Mouse (Mus musculus) adrenal gland, postnatal 14 days (tissue): ENCODE measurements around the gene Samd14. TPM values are rescaled to one million over a fixed set of nuclear protein-coding genes. Genes with fewer than 3 reads are reported as not detected.

Source experiments
- DNase-seq: peaks from one replicate; pipeline ENCODE4 v3.0.0; 2021; ENCODE audit warnings: mixed read lengths
- total RNA-seq: library from RNA; stranded (reverse); gene quantifications from 2 replicates; pipeline ENCODE4 v1.2.3, GENCODE M21; 2021

The Samd14 gene
- total RNA-seq, 1 experiment from 2014 or later: 5.4 TPM

DNA sequence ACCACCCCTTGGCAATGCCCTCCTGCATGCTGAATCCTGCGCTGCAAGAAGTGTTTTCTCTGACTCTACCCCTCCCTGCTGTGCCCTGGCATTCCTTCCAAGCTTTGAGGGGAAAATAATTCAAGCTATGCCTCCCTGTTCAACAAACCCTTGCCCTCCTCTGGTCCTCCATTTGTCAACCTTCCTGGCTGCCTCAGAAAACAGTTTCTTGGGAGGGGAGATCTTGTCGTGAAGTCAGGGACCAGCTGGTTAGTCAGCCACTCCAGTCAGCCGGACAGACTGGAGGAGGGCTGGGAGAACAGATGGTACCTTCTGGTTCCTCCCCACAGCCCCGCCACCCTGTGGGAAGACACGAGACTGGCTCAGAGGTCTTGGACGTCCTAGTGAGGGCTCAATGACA lies 27.6 kb downstream of the Samd14 start:
- DNase-seq: no peak

DNA sequence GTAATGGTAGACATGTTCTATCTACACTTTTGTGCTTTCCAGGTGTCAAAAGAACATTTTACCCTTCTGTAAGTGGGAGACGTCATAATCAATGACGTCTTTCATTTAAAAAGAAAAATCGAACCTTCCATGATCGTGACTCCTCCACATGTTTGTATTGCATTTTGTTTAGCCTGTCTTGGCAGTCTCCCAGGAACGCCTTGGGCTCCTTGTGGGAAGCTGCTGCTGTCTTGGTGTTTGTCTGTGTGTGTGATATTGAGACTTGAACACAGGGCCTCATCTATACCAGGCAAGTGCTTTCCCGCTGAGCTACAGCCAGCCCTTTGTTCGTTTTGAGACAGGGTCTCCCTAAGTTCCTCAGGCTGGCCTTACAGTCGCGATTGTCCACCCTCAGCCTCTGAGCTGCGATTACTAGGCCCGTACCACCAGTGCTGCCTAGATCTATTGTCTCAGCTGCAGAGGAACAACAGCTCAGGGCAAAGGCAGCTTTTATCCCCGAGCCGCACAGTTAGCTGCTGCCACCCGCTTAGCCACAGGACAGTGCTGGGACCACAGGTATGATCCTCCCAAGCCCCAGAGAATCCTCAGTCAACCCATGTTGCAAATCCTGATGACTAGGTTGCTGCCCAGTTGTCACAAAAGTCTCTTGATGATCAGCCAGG lies 28.6 kb downstream of the Samd14 start:
- no peak for DNase-seq

DNA sequence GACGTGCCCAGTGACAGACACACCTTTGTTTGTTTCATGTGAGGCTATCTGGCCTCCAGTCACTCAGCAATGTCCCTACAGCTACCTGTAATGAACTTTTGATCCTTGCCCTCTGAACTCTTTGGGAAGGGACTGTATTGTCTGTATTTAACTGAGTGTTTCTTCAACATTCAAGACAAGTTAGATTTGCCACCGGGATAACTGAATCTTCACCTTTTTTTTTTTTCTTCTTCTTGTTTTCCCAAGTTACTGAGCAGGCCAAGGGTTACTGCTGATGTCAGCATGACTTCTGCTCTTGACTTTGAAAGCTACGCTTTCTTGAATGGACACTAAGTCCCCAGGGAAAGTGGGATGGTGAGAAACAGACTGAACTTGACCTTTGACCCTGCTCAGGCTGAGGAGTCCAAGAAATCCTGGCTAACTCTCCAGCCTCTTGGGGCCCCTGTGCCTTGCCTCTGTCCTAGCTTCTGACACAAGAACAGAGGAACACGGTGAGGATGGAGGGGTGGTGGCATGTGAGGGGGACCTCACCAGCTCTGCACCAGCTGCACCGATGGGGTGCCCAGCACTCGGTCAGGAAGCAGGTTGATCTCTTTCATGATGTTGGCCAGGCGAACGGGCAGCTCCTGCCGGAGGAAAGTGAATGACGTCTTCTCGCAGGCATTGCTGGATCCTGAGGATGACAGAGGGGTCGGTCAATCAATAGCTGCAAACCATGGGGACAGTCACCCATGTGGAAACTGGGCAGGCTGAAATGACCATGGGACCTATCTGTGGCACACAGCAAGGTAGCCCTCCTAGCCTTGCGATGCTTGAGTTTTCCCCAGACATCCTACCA lies 29.4 kb downstream of the Samd14 start:
- peak; percentile 49 for DNase-seq

DNA sequence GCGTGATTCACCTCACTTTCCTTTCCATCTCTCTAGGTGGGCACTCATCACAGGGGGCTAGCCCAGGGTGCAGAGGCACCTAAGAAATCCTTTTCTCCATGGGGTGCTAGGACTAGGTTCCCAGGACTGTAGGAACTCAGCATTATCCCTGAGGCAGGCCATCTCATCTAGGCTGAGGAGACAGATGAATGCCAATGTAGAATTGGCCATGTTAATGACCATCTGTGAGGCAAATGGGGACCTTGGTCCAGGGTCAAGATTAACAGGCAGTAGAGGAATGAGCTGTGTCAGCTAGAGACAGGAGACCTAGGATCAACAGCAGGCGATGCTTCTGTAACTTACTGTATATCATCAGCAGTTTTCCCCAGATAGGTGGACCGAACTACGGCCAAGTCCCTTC lies 30.1 kb downstream of the Samd14 start:
- DNase-seq: no peak

DNA sequence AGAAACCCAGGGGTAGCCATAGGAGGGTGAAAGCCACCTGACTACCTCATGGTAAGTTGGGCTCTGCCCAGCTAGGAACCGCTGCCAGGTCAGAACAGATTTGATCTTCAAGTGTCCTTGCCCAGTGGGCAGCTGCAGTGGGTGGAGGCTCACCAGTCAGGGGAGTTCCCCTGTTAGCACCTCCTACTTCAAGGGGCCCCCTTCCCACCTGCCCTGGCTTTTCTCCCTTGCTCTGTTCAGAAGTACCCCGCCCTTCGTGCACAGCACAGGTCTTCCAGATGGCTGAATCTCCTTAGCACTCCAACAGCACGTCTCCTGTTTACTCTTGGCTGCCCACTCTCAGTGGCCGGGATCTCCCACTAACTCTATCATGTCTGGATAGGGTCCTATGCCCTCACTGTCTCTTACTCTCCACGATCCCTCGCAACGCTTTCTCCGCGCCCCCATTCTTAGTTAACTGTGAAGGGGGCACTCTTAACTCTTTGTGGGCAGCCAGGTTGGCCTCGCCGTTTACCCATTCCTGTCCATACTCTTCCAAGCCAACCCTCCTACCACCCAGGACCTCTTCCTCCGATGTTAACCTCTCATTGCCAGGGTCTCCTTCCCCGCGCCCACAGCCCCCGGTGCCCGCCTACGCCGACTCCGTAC lies 30.9 kb downstream of the Samd14 start:
- DNase-seq: peak; percentile 78

DNA sequence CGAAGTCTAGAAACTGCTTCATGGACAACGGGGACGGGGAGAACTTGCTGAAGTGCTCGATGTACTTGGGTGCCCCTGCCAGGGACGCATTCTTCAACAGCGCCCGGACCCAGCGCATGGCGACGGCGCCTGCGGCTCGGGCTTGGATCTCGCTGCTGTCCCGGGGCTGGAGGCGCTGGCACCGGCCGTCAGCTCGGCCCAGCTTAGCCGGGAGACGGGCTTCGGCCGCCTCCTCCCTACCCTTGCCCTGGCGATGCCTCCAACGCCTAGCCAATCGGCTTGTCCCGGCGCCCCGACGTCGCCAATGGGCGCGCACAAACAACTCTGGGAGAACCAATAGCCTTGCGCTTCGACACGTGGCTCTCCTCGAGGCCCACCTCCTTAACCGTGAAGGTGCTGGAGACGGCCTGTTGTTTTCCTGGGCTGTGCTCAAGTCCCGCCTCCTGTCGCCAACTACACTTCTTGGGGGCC lies 31.5 kb downstream of the Samd14 start, which contains the start of gene Pdk2:
TSS of gene Pdk2 (minus strand) at position 216 of the 471 bp plus-strand sequence.
- DNase-seq: peak; percentile 97

DNA sequence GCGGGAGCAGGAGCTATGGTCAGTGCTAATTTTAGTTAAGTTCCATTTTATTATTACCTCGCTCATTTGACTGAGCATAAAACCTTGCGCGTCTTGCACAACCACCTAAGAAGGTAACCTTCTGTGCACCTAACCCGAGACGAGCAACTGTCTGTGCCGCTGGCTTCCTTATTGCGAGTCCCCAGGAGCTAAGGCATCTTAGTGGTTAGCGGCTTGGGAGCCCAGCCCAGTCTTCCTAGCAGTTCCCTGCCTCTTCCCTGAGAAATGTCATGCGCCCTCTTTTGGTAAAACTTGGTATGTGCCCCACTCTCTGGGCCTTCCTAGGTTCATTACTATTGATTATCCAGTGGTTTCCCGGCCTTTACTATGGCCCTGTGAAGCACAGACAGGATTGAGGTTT lies 32.4 kb downstream of the Samd14 start:
- peak; percentile 85 for DNase-seq

DNA sequence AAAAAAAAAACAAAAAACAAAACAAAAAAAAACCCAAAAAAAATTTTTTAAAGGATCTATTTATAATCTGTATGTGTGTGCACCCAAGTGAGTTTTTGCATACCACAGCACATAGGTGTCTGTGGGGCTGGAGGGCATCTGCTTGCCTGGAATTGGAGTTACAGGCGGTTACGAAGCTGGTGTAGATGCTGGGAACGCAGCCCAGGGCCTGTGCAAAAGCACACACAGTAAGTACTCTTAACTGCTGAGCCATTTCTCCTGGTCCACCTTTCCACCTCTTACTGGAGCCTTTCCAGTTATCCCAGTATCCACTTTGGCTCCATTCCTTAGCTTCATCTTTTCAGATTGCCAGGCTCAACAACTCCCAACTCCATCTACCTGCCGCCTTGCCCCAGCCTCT lies 33.4 kb downstream of the Samd14 start:
- DNase-seq: no peak

DNA sequence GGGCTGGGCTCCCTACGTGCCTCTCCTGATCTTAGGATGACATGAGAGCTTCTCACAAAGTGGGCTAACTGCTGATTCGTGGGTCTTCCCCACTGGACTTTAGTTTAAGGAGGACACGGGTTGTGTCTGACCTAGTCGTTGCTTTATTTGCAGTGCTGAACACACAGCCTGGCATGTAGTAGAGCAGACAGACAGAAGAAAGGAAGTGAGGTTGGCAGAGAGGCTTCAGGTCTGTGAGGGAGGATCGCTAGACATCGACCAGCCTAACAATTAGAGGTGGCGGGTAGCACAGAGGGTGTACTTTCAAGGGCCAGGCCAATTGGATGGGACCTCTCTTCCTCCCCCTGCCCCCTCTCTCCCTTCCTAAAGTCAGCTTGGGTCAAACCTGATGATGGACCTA lies 33.9 kb downstream of the Samd14 start:
- DNase-seq: no peak

DNA sequence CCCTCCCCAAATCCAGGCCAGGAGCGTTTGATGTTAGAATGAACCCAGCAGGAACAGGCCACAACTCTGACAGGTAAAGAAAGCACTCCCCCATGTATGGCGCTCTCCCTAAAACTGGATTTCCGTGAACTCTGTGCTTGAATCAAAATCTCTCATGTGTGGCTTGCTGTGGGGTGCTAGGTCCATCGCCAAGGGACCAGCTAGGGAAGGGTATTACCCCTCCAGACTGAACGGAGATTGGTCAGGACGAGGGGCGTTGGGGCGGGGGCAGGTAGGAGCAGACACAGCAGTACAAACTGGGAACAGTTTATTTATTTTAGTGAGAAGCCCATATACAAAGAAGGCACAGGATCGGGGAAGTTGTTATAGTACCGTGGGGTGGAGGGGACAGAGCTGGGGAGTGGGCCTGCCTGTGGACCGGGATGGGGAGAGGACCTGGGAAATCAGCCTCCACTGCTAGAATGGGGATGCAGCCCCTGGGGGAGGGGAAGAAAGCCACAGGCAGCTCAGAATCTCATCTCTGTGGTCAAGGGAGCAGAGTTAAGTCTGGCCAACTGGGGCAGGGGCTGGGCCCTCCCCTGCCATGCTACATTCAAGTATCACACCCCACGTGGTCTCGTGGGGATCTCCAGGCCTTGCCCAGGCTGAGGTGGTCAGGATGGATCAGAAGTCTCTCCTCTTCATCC lies 34.6 kb downstream of the Samd14 start:
- no peak for DNase-seq

DNA sequence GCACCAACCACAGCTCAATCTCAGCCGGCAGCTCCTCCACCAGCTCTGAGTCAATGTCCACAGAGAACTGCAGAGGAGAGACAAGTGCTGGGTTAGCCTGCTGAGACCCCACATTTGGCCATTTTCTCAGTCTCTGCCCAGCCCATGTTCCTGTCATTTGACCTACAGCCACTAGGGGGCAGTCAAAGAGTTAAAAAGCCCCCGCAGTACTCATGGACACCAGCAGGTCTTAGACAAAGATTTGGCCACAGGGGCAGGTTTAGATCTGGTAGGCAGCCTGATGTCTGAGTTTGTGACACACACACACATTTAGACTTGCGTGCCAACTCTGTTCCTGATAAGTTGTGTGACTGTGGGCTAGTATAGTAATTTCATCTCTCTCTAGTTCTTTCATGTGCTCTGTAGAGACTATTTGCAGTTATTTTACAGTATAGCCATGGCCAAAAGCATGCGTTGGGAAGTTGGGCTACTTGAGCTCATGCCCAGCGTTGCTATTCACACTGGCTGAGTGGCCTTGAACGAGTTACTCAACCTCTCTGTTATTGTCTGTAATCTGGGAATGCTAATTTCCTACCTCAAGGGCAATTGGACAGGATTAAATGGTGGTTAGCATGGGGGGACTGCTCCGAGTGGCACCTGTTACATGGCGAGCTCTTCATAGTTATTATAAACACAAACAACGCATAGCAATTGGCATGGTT lies 37.5 kb downstream of the Samd14 start:
- peak; percentile 80 for DNase-seq

DNA sequence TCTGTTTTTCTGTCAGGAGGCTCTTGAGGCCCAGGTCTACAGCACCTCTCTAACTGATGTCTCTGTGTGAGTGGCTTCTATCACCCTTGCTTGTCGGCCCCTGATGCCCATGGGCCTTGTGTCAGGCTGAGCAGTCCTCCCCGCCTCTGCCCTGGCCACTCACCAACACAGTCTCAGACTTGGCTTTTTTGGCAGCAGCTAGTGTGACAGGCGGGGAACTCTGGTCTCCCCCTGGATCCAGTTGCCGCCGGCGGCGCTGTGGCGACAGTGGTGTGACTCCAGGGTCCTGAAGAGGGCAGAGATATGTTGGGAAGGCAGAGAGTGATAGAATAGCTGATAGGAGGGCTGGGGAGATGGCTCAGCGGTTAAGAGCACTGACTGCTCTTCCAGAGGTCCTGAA lies 43.4 kb downstream of the Samd14 start:
- no peak for DNase-seq

DNA sequence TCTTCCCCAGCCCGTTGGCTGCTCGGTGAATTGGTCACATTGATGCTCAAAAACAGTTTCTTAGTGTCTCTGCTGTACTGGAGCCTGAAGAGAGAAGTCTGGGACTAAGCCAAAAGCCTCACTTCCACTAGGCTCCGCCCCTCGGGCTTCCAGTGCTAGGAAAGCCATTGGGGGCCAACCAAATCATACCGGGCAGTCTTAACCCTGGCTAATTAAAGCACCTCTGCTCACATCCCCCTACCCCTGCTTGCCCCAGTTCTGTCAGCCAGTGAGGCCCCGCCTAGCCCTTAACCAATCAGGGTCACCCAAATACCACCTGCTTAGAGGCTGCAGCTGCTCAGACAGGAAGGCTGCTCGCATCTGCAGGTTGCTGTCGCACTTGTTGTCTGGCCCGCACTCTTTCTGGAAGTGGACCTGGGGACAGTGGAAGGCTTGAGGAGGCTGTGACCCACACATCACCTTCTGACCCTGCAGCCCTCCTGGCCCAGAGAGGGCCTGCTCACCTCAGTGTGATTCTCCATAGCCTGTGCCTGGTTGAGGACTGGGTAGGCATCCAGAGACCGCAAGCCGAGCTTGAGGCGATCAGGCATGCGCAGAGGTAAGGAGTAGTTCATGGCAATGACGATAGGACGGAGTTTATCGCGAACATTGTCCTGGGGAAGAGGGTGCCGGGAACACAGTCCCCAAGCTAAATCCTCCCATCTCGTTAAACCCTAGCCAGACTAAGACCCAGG lies 47.3 kb downstream of the Samd14 start:
- no peak for DNase-seq

DNA sequence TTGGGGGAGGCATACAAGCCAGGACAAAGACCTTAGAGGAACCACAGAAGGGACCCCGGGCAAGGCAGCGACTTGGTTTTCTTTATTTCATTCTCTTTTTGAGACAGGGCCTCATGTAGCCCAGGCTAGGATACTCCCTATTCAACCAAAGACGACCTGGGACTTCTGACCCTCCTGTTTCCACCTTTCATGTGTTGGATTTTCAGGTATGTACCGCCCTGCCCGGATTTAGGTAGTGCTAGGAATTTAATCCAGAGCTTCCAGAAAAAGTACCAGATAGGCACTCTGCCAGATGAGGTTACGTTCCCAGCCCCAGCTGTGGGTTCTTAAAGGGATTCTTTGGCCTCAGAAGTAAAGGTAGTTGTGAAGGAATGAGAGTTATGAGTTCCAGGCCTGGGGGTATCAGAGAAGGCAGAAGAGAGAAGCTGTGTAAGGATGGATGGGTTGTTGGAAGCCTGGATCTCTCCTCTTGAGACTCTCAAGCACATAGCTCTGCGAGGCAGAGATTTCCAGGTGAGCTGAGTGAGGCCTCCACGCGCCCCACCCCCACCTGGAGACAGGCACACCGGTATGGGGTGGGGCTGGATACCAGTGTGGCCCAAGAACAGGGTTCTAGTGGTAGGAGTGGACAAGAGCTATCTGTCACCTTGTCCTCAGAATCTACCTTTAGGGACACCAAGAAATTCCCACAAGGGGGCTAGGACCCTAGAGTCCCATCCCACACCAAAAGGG lies 59.7 kb downstream of the Samd14 start:
- DNase-seq: no peak

DNA sequence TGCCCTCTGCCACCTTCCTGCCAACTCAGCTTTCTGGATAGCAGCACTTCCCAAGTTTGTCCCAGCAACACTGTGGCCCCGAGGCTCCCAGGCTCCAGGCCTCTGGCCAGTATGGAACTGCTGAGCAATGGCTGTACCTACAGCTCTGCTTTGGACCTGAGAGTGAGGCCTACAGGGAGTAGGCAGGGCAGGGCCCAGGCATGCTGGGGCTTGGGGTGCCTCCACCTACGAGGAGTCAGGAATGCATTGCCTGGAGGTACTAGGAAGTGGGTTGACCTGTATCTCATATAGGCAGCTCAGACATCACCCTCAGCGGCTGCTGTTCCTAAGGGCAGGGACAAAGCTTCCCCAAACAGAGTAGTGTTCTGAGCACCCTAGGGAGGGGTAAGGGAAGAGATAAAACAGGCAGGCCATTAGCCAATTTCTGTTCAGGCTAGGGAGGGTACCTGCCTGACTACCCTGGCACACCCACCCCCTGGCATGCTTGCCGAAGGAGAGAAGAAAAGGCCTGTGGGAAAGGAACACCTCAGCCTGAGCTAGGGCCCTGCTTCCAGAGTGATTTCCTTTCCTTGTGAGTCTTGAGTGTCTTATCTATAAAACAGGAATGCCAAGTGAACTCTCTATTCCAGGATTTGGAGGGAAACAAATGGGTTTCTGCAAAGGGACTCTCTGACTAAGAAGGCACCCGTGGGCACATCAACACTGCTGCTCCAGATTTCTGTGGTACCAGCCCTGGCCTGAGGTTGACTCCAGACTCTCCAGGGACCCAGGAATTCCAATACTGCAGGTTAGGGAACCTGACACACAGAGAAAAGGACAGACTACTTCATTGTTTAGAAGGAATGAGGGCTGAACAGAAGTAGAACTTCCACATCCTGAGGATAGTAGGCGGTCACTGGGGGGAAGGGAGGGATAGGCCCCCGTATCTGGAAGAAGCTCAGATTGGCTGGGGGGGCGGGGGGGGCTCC lies 60.7 kb downstream of the Samd14 start:
- DNase-seq: no peak

DNA sequence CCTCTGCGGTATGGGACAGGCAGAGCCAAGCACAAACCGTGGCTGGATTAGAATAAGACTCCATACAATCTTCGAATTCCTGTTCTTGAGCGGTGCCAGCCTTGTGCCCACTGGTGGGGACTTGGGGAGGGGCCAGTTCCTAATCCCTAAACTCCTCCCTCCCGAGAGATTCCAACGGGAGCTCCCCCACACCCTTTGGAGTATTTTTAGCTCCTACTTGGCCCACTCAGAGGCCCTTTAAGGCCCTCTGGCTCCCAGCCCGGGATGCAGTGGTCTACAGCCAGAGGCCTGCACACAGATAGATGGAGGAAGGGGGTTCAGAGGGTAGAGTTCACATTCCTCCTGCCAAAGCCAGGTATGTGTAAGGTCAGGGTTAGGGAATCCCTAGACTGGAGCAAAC lies 61.6 kb downstream of the Samd14 start:
- DNase-seq: peak; percentile 29

DNA sequence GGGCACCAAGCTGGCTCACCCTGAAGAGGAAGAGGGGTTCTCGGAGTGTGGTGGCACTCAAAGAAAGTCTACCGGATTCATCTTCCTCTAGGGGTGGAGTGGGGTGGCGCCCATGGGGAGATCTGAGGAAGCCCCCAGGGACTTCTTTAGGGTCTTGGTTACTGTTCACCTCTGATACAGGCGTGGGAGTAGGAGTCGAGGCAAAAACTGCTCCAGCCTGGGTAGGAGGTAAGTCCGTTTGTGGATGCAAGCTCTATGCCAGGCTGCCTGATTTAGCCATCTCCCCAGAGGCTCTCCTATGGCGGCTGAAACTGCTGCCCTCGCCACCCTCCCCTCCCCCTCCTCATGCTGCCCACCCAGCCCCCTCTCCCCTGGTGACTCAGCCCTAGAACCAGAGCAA lies 62.5 kb downstream of the Samd14 start:
- no peak for DNase-seq

DNA sequence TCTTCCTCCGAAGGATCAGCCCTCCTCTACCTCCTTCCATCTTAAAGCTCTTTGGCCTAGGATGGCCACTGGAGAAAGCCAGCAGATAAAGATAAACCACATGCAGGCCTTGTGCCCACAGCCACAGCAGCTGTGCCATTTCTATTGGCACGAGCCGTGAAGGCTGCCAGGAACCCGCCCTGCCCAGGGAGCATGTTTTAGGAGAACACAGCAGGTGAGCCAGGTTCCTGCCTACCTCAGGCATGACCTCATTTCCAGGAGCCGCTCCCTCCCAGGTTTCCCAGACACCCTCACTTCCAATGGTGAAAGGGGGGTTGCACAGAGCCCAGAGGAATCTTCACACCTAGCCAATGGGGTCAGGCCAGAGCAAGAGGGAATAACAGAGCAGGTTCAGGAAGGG lies 63.1 kb downstream of the Samd14 start:
- no peak for DNase-seq

DNA sequence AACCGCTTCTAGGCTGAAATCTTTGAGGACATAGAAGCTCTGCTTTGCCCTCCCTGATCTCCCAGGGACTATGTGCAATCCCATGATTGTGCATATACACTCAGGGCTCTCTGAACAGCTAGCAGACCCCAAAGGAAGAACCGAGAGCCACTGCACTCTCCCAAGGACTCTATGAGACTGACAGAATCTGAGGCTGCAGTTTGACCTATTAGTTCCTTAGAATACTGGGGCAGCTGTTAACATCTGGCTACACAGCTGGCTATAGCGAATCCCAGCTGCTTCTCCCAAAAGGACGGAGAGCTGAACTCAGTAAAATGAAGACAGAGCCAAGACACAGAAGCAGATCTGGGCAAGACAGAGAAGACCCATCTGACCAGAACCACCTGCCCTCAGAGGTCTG lies 64.2 kb downstream of the Samd14 start:
- DNase-seq: no peak
